Mouse (Mus musculus): ENCODE measurements around the gene Gm30083. TPM values are rescaled to one million over a fixed set of nuclear protein-coding genes. Genes with fewer than 3 reads are reported as not detected.

The Gm30083 gene
- polyA plus RNA-seq (2015; fragmentation: Nextera tagmentation; extraction: Ambion mirVana): not detected in 2 replicates

DNA sequence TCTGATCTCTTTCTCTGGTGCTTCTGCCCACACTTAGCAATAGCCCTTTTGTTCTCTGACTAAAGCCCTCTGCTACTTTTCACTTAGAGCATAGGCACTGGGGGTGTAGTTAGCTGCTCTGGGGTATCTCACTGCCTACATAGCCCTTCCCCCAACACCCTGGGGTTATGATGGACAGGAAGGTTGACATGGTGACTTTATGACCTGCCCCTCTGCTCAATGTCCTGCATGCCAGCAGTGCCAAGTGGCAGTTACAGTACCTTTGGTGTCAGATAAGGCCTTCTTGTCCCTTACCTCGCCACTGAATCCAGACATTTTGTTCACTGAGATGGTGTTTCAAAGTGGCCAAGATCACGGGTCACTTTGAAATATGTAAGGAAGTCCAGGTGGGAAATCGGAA is at the start of gene Gm30083:
Gene Gm30083 (minus strand): TSS at position 120 of the 400 bp plus-strand sequence.
- ATAC-seq (replicated peaks; ENCODE audit: low FRiP score, low read depth): no peak
- no peaks in the 10 kb centered on the region for H3K9me3 ChIP-seq (replicated peaks; ENCODE audit: low read length)
- 87% methylated on average over 3 of the region's 3 CpGs for WGBS

DNA sequence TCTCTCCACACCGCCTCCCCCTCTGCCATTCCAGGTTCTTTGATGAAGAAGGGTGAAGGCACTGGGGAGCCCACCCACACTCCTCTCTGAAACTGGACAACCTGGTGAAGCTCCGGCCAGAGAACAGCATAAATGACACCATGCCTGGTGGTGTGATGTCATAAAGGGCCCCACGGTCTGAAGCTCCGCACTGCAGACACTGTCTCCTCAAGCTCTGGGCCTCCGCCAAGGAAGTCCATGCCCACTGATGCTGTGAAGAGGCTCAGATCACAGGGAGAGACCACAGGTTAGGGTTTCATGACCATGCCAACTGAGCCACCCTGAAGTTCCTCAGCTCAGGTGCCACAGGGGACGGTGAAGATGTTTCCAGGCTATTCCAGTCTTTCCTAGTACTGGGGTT is 37.5 kb upstream of the Gm30083 start, which contains the start of gene Antxrl:
Gene Antxrl (plus strand): TSS at position 192 of the 400 bp plus-strand sequence.
- Histone ChIP-seq H3K4me2 (ENCODE audit: low read length) (no peak within 1 kb of the TSS), H3K27me3 (ENCODE audit: insufficient read depth, low read length) (no peaks in the 10 kb centered on the region), H3K9me3 (replicated peaks; ENCODE audit: low read length) (no peaks in the 10 kb centered on the region), H3K4me1 (replicated peaks; ENCODE audit: insufficient read depth, low read length) (no peaks in the 10 kb centered on the region), H3K9ac (ENCODE audit: low read depth, low read length) (no peak within 1 kb of the TSS), H3K36me3 (ENCODE audit: insufficient read depth, low read length) (no peaks in the 10 kb centered on the region), H3K4me3 (replicated peaks; ENCODE audit: low read depth, low read length) (no peak within 1 kb of the TSS), H3K27ac (no peak within 1 kb of the TSS)
- no peak for ATAC-seq (replicated peaks; ENCODE audit: low FRiP score, low read depth)
- WGBS: 76% methylated on average over 6 of the region's 6 CpGs
- DNase-seq (ENCODE audit: low spot score): no peak
- TF ChIP-seq CTCF (IDR thresholded peaks at IDR 0.05; ENCODE audit: low read depth): no peak

More for the DNA sequence above, at the start of gene Gm30083:
- Histone ChIP-seq H3K4me3 (replicated peaks; ENCODE audit: low read depth, low read length) (no peak within 1 kb of the TSS), H3K4me1 (replicated peaks; ENCODE audit: insufficient read depth, low read length) (no peaks in the 10 kb centered on the region), H3K9ac (ENCODE audit: low read depth, low read length) (no peak within 1 kb of the TSS), H3K4me2 (ENCODE audit: low read length) (no peak within 1 kb of the TSS), H3K27me3 (ENCODE audit: insufficient read depth, low read length) (no peaks in the 10 kb centered on the region), H3K36me3 (ENCODE audit: insufficient read depth, low read length) (no peaks in the 10 kb centered on the region), H3K27ac (no peak within 1 kb of the TSS)
- DNase-seq (ENCODE audit: low spot score): no peak
- no peak for TF ChIP-seq CTCF (IDR thresholded peaks at IDR 0.05; ENCODE audit: low read depth)

DNA sequence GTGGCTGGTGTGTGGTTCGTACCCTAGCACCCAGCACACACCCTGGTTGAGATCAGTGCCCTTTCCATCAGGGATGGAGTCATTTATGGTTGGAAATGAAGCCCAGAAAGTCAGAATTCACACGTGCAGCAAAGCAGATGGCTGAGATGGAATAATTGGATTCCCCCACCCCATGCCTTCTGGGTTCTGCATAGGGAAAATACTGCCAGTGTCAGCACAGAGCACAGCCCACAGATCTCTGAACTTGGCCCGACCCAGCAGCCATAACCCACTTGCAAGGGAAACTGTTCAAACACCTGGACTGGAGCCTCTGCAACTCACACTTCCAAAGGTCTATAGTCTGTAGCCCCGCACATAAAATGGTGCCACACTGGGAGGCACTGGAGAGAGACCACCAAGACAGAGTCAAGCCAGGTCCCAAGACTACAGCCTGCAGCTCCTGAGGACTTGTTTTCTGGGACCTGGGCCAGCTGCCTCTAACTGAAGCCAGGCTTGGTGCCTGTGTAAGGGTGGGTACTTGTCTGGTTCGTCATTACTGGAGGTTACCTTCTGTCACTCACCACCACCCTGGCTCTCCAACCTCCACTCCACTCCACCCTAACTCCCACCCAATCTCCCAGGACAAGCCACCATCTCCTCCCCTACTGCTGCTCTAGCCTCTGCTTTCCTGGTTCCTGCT is 35.3 kb upstream of the Gm30083 start:
- Histone ChIP-seq H3K27ac (no peak overlapping the region), H3K36me3 (ENCODE audit: insufficient read depth, low read length) (no peaks in the 10 kb centered on the region), H3K27me3 (ENCODE audit: insufficient read depth, low read length) (no peaks in the 10 kb centered on the region), H3K4me1 (replicated peaks; ENCODE audit: insufficient read depth, low read length) (no peaks in the 10 kb centered on the region), H3K4me2 (ENCODE audit: low read length) (no peak overlapping the region), H3K4me3 (replicated peaks; ENCODE audit: low read depth, low read length) (no peak overlapping the region), H3K9me3 (replicated peaks; ENCODE audit: low read length) (no peaks in the 10 kb centered on the region), H3K9ac (ENCODE audit: low read depth, low read length) (no peak overlapping the region)
- no peak for DNase-seq (ENCODE audit: low spot score)
- 65% methylated on average over 5 of the region's 5 CpGs for WGBS
- no peak for ATAC-seq (replicated peaks; ENCODE audit: low FRiP score, low read depth)
- no peak for TF ChIP-seq CTCF (IDR thresholded peaks at IDR 0.05; ENCODE audit: low read depth)

DNA sequence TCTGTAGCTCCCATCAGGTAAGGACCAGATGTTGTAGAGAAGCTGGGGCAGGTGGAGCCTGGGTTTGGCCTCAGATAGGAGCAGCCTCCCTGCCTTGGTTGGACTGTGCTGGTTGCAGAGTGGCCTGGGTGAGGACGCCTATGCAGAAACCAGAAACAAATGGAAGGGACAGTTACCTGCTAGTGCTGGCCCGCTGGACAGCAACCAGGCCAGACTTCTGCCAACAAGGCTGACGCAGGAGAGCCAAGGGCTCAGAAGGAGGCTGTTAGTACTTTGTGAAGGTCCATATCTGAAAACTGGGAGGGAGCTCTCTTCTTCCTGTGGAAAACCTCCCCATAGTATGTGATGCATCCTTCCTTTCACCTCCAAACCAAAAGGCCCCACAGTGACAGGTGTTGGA is 28.4 kb upstream of the Gm30083 start:
- TF ChIP-seq CTCF (IDR thresholded peaks at IDR 0.05; ENCODE audit: low read depth): no peak

DNA sequence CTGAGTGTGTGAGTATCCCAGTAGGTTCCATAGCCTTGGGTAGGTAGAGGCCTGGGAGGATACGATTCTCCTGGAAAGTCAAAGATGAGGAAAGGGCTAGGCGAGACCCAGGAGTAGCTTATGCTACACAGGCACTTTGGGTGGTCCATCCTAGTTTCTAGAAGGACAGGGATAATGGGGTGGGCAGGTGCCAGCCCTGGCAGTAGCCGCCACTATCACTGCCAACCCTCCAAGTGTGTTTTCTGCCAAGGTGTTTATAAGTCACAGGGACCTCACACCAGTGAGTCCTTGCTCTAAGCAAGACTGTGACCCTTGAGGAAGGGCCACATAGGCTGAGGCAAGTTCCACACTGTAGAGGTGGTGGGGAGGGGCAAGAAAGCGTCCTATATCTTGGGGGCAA is 26.3 kb upstream of the Gm30083 start:
- no peaks in the 10 kb centered on the region for H3K9me3 ChIP-seq (replicated peaks; ENCODE audit: low read length)
- no peak overlapping the region for H3K9ac ChIP-seq (ENCODE audit: low read depth, low read length)
- ATAC-seq (replicated peaks; ENCODE audit: low FRiP score, low read depth): no peak

More for the DNA sequence above, 28.4 kb upstream of the Gm30083 start:
- Histone ChIP-seq H3K4me3 (replicated peaks; ENCODE audit: low read depth, low read length) (no peak overlapping the region), H3K4me2 (ENCODE audit: low read length) (no peak overlapping the region), H3K9ac (ENCODE audit: low read depth, low read length) (no peak overlapping the region), H3K9me3 (replicated peaks; ENCODE audit: low read length) (no peaks in the 10 kb centered on the region), H3K36me3 (ENCODE audit: insufficient read depth, low read length) (no peaks in the 10 kb centered on the region), H3K27ac (no peak overlapping the region), H3K4me1 (replicated peaks; ENCODE audit: insufficient read depth, low read length) (no peaks in the 10 kb centered on the region), H3K27me3 (ENCODE audit: insufficient read depth, low read length) (no peaks in the 10 kb centered on the region)
- ATAC-seq (replicated peaks; ENCODE audit: low FRiP score, low read depth) (no peak), DNase-seq (ENCODE audit: low spot score) (no peak)
- 70% methylated on average over 3 of the region's 3 CpGs for WGBS

DNA sequence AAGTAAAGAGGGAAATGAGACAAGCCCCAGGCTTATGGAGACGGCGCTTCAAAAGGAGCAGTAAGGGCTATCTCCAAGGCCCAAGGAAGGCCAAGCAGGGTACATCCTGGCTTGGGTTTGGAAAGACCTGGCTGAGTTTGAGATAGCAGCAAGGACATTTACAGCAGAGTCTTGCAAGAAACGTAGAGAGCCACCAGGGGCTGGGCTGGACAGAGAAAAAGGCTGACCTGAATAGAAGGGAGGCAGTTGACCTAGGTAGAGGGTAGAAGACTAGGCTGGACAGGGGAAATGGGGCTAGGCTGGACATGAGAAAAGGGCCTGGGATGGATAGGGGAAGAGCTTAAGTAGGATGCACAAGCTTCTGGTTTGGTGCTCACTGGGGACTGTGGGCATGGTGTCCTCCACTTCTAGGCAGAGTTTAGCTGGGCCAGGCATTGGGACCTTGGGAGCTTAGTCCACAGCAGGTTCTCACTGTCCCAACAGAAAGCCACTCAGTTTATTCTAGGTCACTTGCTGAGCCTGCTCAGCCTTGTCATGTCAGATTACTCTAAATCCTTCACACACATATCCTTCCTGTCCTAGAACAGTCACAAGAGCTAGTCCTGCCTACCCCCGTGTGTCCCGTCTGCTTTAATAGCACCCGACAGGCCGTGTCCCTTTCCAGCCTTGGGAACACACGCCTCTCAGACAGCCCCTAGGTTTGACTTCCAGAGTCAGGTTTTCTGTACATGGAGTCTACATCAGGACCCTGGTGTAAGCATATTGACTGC is 19.0 kb upstream of the Gm30083 start:
- Histone ChIP-seq H3K4me2 (ENCODE audit: low read length) (no peak overlapping the region), H3K9me3 (replicated peaks; ENCODE audit: low read length) (no peaks in the 10 kb centered on the region), H3K4me3 (replicated peaks; ENCODE audit: low read depth, low read length) (no peak overlapping the region), H3K36me3 (ENCODE audit: insufficient read depth, low read length) (no peaks in the 10 kb centered on the region), H3K9ac (ENCODE audit: low read depth, low read length) (no peak overlapping the region), H3K27me3 (ENCODE audit: insufficient read depth, low read length) (no peaks in the 10 kb centered on the region), H3K4me1 (replicated peaks; ENCODE audit: insufficient read depth, low read length) (no peaks in the 10 kb centered on the region), H3K27ac (no peak overlapping the region)
- DNase-seq (ENCODE audit: low spot score) (no peak), ATAC-seq (replicated peaks; ENCODE audit: low FRiP score, low read depth) (no peak)
- 85% methylated on average over 8 of the region's 8 CpGs for whole genome bisulfite sequencing
- no peak for TF ChIP-seq CTCF (IDR thresholded peaks at IDR 0.05; ENCODE audit: low read depth)

More for the DNA sequence above, 26.3 kb upstream of the Gm30083 start:
- Histone ChIP-seq H3K4me2 (ENCODE audit: low read length) (no peak overlapping the region), H3K36me3 (ENCODE audit: insufficient read depth, low read length) (no peaks in the 10 kb centered on the region), H3K4me3 (replicated peaks; ENCODE audit: low read depth, low read length) (no peak overlapping the region), H3K4me1 (replicated peaks; ENCODE audit: insufficient read depth, low read length) (no peaks in the 10 kb centered on the region), H3K27ac (no peak overlapping the region), H3K27me3 (ENCODE audit: insufficient read depth, low read length) (no peaks in the 10 kb centered on the region)
- 86% methylated on average over 4 of the region's 4 CpGs for WGBS
- DNase-seq (ENCODE audit: low spot score): no peak
- no peak for TF ChIP-seq CTCF (IDR thresholded peaks at IDR 0.05; ENCODE audit: low read depth)

Measured in kidney, postnatal 0 days (tissue).